Mouse (Mus musculus) ES-E14 (cell line): ENCODE measurements around the gene Sipa1l2. TPM values are rescaled to one million over a fixed set of nuclear protein-coding genes. Genes with fewer than 3 reads are reported as not detected.
A peak's percentile ranks its signal among the peaks of the same experiment; 100 is the strongest.

Source experiments
- DNase-seq: peaks from one replicate; pipeline ENCODE4 v3.0.0-alpha.2; 2013; ENCODE audit warnings: low read depth, low spot score
- H3K27ac ChIP-seq: 2 replicates; pipeline ENCODE4 v1.5.1; 2012; ENCODE audit warnings: low read depth, mild to moderate bottlenecking, low read length, moderate library complexity, mixed read lengths; ENCODE audit not compliant: poor library complexity, insufficient read depth, severe bottlenecking
- H3K36me3 ChIP-seq: 2 replicates; pipeline ENCODE4 v1.6.1; 2012; ENCODE audit warnings: mild to moderate bottlenecking, low read length, moderate library complexity, mixed read lengths; ENCODE audit not compliant: control insufficient read depth, poor library complexity, insufficient read depth, severe bottlenecking
- H3K4me1 ChIP-seq, 2 experiments: fragments of 150-350 bp in 1 of 2; sonication (generic) in 1 of 2; 2 replicates each; pipeline ENCODE4 v1.6.1; 2012; ENCODE audit warnings: low read length in 2 of 2, mild to moderate bottlenecking in 1 of 2, mixed read lengths in 1 of 2; ENCODE audit not compliant: control insufficient read depth in 2 of 2, insufficient read depth in 2 of 2, poor library complexity in 1 of 2
- H3K4me3 ChIP-seq, 2 experiments: fragments of 150-350 bp in 1 of 2; sonication (generic) in 1 of 2; 2 replicates each; pipeline ENCODE4 v1.5.1; 2012; ENCODE audit warnings: low read length in 2 of 2, low read depth in 1 of 2, mild to moderate bottlenecking in 1 of 2, mixed read lengths in 1 of 2; ENCODE audit not compliant: insufficient read depth in 1 of 2, poor library complexity in 1 of 2, severe bottlenecking in 1 of 2
- H3K9ac ChIP-seq: 2 replicates; pipeline ENCODE4 v1.6.1; 2012; ENCODE audit warnings: low read depth, mild to moderate bottlenecking, low read length, mixed read lengths; ENCODE audit not compliant: poor library complexity, insufficient read depth, severe bottlenecking
- H3K9me3 ChIP-seq: fragments of 150-350 bp; sonication (generic); 2 replicates; pipeline ENCODE4 v1.6.1; 2012; ENCODE audit warnings: low read depth, mild to moderate bottlenecking, low read length; ENCODE audit not compliant: control insufficient read depth, insufficient read depth
- CHD2 ChIP-seq: IDR thresholded peaks from 2 replicates; pipeline ENCODE4 v1.6.1; 2014; ENCODE audit warnings: mild to moderate bottlenecking, low read depth, low read length, inconsistent platforms
- HCFC1 ChIP-seq: IDR thresholded peaks from 2 replicates; pipeline ENCODE4 v1.6.1; 2012; ENCODE audit warnings: low read length, inconsistent platforms, borderline replicate concordance; ENCODE audit not compliant: insufficient read depth
- MAFK ChIP-seq: IDR thresholded peaks from 2 replicates; pipeline ENCODE4 v1.6.1; 2014; ENCODE audit warnings: mild to moderate bottlenecking, low read depth, low read length, inconsistent platforms; ENCODE audit not compliant: insufficient read depth
- ZC3H11A ChIP-seq: IDR thresholded peaks from 2 replicates; pipeline ENCODE4 v1.6.1; 2012; ENCODE audit warnings: low read depth, mild to moderate bottlenecking, inconsistent platforms, low read length, borderline replicate concordance
- ZNF384 ChIP-seq: IDR thresholded peaks from 2 replicates; pipeline ENCODE4 v1.6.1; 2012; ENCODE audit warnings: low read depth, low read length, inconsistent platforms
- in situ Hi-C, 2 experiments: fragments of 600-800 bp; cut with MboI; formaldehyde crosslinking; loops; one replicate each; pipeline ENCODE4 v1.15.1; 2025; ENCODE audit warnings: low sequenced_read_pairs in 2 of 2, inconsistent platforms in 1 of 2; ENCODE audit not compliant: unreplicated experiment in 2 of 2
- total RNA-seq: library from RNA; depleted of rRNA; stranded (reverse); fragments of 300-350 nt; gene quantifications from 2 replicates; pipeline ENCODE4 v1.2.3, GENCODE M21; 2012

Sipa1l2 gene
- total RNA-seq, 1 experiment = 19.0 TPM

GRCm38 (mm10) chr8:125379939-125380338, 189.7 kb downstream of the Sipa1l2 start:
- Histone ChIP-seq H3K9ac (no peak overlapping the region), H3K4me3 (no peak overlapping the region), H3K36me3 (no peaks in the 10 kb centered on the region), H3K4me1 (no peaks in the 10 kb centered on the region; a peak in 1 of 4 replicates), H3K9me3 (no peaks in the 10 kb centered on the region), H3K27ac (no peak overlapping the region)
- peak; percentile 74; the same call in 1 of the 2 replicates for TF ChIP-seq MAFK
- no peak for TF ChIP-seq HCFC1
- DNase-seq = no peak
- in situ Hi-C loops = no loop called here

GRCm38 (mm10) chr8:125379156-125379555, 190.5 kb downstream of the Sipa1l2 start:
- Histone ChIP-seq H3K9me3 (no peaks in the 10 kb centered on the region), H3K4me1 (no peaks in the 10 kb centered on the region; a peak in 1 of 4 replicates), H3K27ac (no peak overlapping the region), H3K9ac (no peak overlapping the region), H3K4me3 (no peak overlapping the region), H3K36me3 (no peaks in the 10 kb centered on the region)
- no peak for TF ChIP-seq CHD2
- in situ Hi-C loops = no loop called here
- no peak for DNase-seq

GRCm38 (mm10) chr8:125377704-125378103, 191.9 kb downstream of the Sipa1l2 start:
- Histone ChIP-seq H3K27ac (no peak overlapping the region), H3K9me3 (no peaks in the 10 kb centered on the region), H3K4me1 (no peaks in the 10 kb centered on the region; a peak in 1 of 4 replicates), H3K36me3 (no peaks in the 10 kb centered on the region), H3K4me3 (no peak overlapping the region), H3K9ac (no peak overlapping the region)
- DNase-seq = no peak
- TF ChIP-seq CHD2 (no peak), ZNF384 (no peak), HCFC1 (no peak), ZC3H11A (no peak), MAFK (no peak)
- in situ Hi-C loops = no loop called here

GRCm38 (mm10) chr8:125376448-125376845, 193.2 kb downstream of the Sipa1l2 start:
- TF ChIP-seq CHD2 = no peak
- no peak for TF ChIP-seq MAFK
- no peak for TF ChIP-seq ZNF384
- no peak for TF ChIP-seq ZC3H11A
- TF ChIP-seq HCFC1 = no peak
- H3K27ac ChIP-seq = no peak overlapping the region
- H3K9me3 ChIP-seq = no peaks in the 10 kb centered on the region
- no peak overlapping the region for H3K4me3 ChIP-seq
- no peaks in the 10 kb centered on the region; a peak in 1 of 4 replicates for H3K4me1 ChIP-seq
- H3K36me3 ChIP-seq = no peaks in the 10 kb centered on the region
- DNase-seq = no peak
- H3K9ac ChIP-seq = no peak overlapping the region
- in situ Hi-C loops = no loop called here

GRCm38 (mm10) chr8:125375659-125376447, 193.8 kb downstream of the Sipa1l2 start:
- Histone ChIP-seq H3K9ac (no peak overlapping the region), H3K36me3 (no peaks in the 10 kb centered on the region), H3K4me3 (no peak overlapping the region), H3K9me3 (no peaks in the 10 kb centered on the region), H3K4me1 (no peaks in the 10 kb centered on the region; a peak in 1 of 4 replicates), H3K27ac (no peak overlapping the region)
- in situ Hi-C loops = no loop called here
- no peak for DNase-seq
- no peak for TF ChIP-seq ZC3H11A
- TF ChIP-seq MAFK = no peak
- no peak for TF ChIP-seq ZNF384
- TF ChIP-seq HCFC1 = no peak
- no peak for TF ChIP-seq CHD2
